Mouse (Mus musculus) kidney, adult 2 months (tissue): Measurements from ENCODE around the gene Prr13. TPM values are rescaled to one million over a fixed set of nuclear protein-coding genes. Genes with fewer than 3 reads are reported as not detected.

ENCODE experiments used
- DNase-seq: peaks from one replicate; pipeline ENCODE4 v3.0.0; 2021
- H3K27ac ChIP-seq: fragments of 200-500 bp; 2 replicates; pipeline ENCODE4 v1.5.1; 2012; ENCODE audit warnings: low read depth, low read length, control low read depth, inconsistent platforms; ENCODE audit not compliant: insufficient read depth
- H3K27me3 ChIP-seq: fragments of 200-500 bp; replicated peaks from 2 replicates; pipeline ENCODE4 v1.6.1; 2012; ENCODE audit warnings: mild to moderate bottlenecking, moderate library complexity, low read length, inconsistent platforms; ENCODE audit not compliant: control insufficient read depth, insufficient read depth
- H3K36me3 ChIP-seq: fragments of 200-500 bp; 2 replicates; pipeline ENCODE4 v1.6.1; 2012; ENCODE audit warnings: mild to moderate bottlenecking, moderate library complexity, low read length, inconsistent platforms; ENCODE audit not compliant: control insufficient read depth, insufficient read depth
- H3K4me1 ChIP-seq: fragments of 200-500 bp; 2 replicates; pipeline ENCODE4 v1.6.1; 2011; ENCODE audit warnings: low read length; ENCODE audit not compliant: control insufficient read depth, insufficient read depth
- H3K4me3 ChIP-seq: fragments of 200-500 bp; 2 replicates; pipeline ENCODE4 v1.5.1; 2011; ENCODE audit warnings: mild to moderate bottlenecking, low read depth, low read length, control low read depth; ENCODE audit not compliant: insufficient read depth
- CTCF ChIP-seq: fragments of 200-500 bp; conservative IDR thresholded peaks from 2 replicates; pipeline ENCODE4 v1.5.1; 2011; ENCODE audit warnings: low read depth, mild to moderate bottlenecking, control low read depth, low read length, moderate library complexity, mixed read lengths; ENCODE audit not compliant: insufficient read depth, insufficient read length
- POLR2A ChIP-seq: fragments of 200-500 bp; IDR thresholded peaks from one replicate; pipeline ENCODE4 v1.6.1; 2011; ENCODE audit warnings: low read depth, low read length, control low read depth
- WGBS: fragments of 180-500 bp; shearing (Covaris S2); methylation state at CpG from one replicate; pipeline ENCODE4 v1.1.7; 2018; 5-methylcytosine and 5-hydroxymethylcytosine counted together
- polyA plus RNA-seq: library from polyadenylated mRNA; depleted of rRNA; stranded (reverse); fragments of >200 nt; gene quantifications from 2 replicates; pipeline ENCODE4 v1.2.3, GENCODE M21; 2012

Prr13 gene
- polyA plus RNA-seq, 1 experiment = 181 TPM

- no peak for DNase-seq
- no peak overlapping the region for H3K27ac ChIP-seq
Measured at GRCm38 (mm10) chr15:102459847-102460246, 1.0 kb downstream of the Prr13 start.

DNA sequence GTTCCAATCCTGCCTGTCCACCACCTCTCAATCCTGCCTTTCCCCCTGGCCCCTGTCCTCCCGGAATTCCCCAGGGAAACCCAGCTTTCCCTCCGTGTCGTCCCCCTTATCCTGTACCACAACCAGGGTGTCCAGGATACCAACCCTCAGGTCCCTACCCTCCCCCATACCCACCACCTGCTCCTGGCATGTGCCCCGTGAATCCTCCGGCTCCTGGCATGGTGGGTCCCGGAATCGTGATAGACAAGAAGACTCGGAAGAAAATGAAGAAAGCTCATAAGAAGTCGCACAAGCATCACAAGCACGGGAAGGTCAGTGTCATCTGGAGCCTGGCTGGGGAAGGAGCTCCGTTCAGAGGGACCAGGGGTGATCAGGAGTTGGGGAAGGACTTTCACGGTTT, 1.6 kb downstream of the Prr13 start:
- no peak for DNase-seq
- Histone ChIP-seq H3K4me1 (peaks cover 5% of the 10 kb centered on the region; the same call in 1 of the 2 replicates), H3K36me3 (0 out of 2 replicates have a peak, but pooled peaks cover 2% of the 10 kb centered on the region), H3K4me3 (no peak overlapping the region), H3K27me3 (no peaks in the 10 kb centered on the region), H3K27ac (no peak overlapping the region)
- WGBS = 45% methylated on average over 12 of the region's 12 CpGs
- TF ChIP-seq POLR2A (no peak), CTCF (no peak)

More at GRCm38 (mm10) chr15:102459847-102460246, 1.0 kb downstream of the Prr13 start:
- WGBS = 45% methylated on average over 5 of the region's 5 CpGs
- H3K27me3 ChIP-seq = no peaks in the 10 kb centered on the region
- TF ChIP-seq CTCF = no peak
- TF ChIP-seq POLR2A = no peak
- no peak overlapping the region for H3K4me3 ChIP-seq
- 0 out of 2 replicates have a peak, but pooled peaks cover 2% of the 10 kb centered on the region for H3K36me3 ChIP-seq
- H3K4me1 ChIP-seq = peaks cover 5% of the 10 kb centered on the region; the same call in 1 of the 2 replicates

GRCm38 (mm10) chr15:102460971-102461370, 2.1 kb downstream of the Prr13 start:
- no peak for TF ChIP-seq CTCF
- TF ChIP-seq POLR2A = no peak
- Histone ChIP-seq H3K36me3 (0 out of 2 replicates have a peak, but pooled peaks cover 2% of the 10 kb centered on the region), H3K27ac (no peak overlapping the region), H3K4me1 (peaks cover 5% of the 10 kb centered on the region; the same call in 1 of the 2 replicates), H3K27me3 (no peaks in the 10 kb centered on the region), H3K4me3 (no peak overlapping the region)
- whole genome bisulfite sequencing = 36% methylated on average over 4 of the region's 4 CpGs
- DNase-seq = no peak

DNA sequence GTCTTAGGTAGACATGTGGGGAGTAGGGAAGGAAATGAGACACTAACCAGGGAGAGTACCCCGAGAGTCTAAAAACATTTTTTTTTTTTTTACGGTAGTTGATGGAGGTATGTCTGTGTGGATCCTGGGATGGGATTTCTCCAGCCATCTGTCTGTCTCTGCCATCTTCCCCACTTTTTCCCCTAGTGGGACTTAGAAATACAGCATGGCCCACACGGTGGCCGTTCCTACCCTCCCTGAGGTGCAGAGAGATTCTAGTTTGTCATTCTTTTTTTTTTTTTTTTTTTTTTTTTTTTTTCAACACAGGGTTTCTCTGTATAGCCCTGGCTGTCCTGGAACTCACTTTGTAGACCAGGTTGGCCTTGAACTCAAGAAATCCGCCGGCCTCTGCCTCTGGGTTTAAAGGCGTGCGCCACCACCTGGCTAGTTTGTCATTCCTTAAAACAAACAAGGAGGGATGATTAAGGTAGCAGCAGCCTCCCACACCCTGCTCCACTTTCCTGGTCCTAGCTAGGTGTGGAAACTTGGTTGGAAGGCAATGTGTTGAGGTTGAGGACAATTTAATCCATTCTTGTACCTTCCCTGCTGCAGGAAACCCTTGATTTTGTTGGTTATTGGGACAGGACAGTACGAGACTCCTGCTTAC, 2.7 kb downstream of the Prr13 start:
- WGBS = 73% methylated on average over 9 of the region's 9 CpGs
- Histone ChIP-seq H3K27me3 (no peaks in the 10 kb centered on the region), H3K27ac (no peak overlapping the region), H3K4me1 (peaks cover 5% of the 10 kb centered on the region; the same call in 1 of the 2 replicates), H3K4me3 (no peak overlapping the region), H3K36me3 (0 out of 2 replicates have a peak, but pooled peaks cover 2% of the 10 kb centered on the region)
- no peak for DNase-seq
- TF ChIP-seq CTCF (no peak), POLR2A (no peak)

DNA sequence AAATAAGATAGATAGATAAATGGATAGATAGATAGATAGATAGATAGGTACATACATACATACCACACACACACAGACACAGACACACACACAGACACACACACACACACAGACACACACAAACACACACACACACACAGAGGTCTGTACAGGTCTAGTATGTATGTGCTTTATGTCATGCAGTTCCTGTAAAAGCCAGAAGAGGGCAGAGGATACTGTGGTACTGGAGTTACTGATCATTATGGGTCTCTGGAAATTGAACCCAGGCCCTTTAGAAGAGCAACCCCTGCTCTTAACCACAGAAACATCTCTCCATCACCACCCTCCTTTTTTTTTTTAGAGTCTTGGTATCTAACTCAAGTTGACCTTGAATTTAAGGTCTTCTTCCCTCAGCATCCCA, 4.8 kb downstream of the Prr13 start:
- Histone ChIP-seq H3K4me3 (no peak overlapping the region), H3K4me1 (peaks cover 5% of the 10 kb centered on the region; the same call in 1 of the 2 replicates), H3K36me3 (0 out of 2 replicates have a peak, but pooled peaks cover 2% of the 10 kb centered on the region), H3K27me3 (no peaks in the 10 kb centered on the region), H3K27ac (no peak overlapping the region)
- TF ChIP-seq CTCF (0 out of 2 replicates have a peak, but pooled peaks have one; percentile 3), POLR2A (no peak)
- peak; percentile 54 for DNase-seq

DNA sequence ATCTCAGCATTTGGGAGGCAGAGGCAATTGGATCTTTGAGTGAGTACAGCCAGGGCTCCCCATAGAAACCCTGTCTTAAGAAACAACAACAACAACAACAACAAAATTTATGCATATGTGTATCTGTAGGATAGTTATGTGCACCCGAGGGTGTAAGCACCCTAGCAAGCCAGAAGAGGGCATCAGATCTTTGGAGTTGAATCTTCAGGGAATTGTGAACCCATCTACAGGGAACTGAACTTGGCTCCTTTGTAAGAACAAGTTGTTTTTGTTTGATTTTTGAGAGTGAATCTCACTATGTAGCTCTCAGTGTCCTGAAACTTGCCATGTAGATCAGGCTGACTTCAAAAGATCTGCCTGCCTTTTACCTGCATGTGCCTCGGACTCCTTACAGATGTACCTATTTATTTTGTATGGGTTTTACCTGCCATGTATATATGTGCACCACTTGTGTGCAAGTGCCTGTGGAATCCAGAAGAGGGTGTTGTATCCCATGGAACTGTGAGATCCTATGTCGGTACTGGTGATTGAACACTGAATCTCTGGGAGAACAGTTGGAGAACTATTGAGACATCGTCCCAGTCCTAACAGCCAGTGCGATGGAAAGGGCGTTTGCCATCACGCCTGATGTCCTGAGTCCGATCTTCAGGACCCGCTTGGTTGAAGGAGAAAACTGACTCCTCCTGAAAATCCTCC, 10.0 kb downstream of the Prr13 start:
- no peaks in the 10 kb centered on the region for H3K36me3 ChIP-seq
- no peak for TF ChIP-seq CTCF
- no peak for TF ChIP-seq POLR2A
- H3K4me3 ChIP-seq = no peak overlapping the region
- no peaks in the 10 kb centered on the region for H3K27me3 ChIP-seq
- 97% methylated on average over 9 of the region's 9 CpGs for WGBS
- peaks cover 5% of the 10 kb centered on the region; the same call in 1 of the 2 replicates for H3K4me1 ChIP-seq
- no peak overlapping the region for H3K27ac ChIP-seq
- DNase-seq = no peak

GRCm38 (mm10) chr15:102470183-102470604, 11.4 kb downstream of the Prr13 start, which contains the start of gene Pcbp2:
Gene Pcbp2, plus strand, starts transcription at chr15:102470539.
- peak within 1 kb of the TSS; percentile 100 for H3K4me3 ChIP-seq
- DNase-seq = peak; percentile 98
- H3K4me1 ChIP-seq = peaks cover 5% of the 10 kb centered on the region; the same call in 1 of the 2 replicates
- no peaks in the 10 kb centered on the region; the same call in 1 of the 2 replicates for H3K36me3 ChIP-seq
- H3K27me3 ChIP-seq = no peaks in the 10 kb centered on the region
- peak; percentile 83 for TF ChIP-seq CTCF
- no peak for TF ChIP-seq POLR2A
- H3K27ac ChIP-seq = peak within 1 kb of the TSS; percentile 100
- WGBS = under 1% methylated on average over 32 of the region's 40 CpGs
